Mouse (Mus musculus) stomach, embryonic 16.5 days (tissue): ENCODE data around the gene Trmt13. TPM values are rescaled to one million over a fixed set of nuclear protein-coding genes. Genes with fewer than 3 reads are reported as not detected.
"Not testable (repeated sequence)": the region's sequence is repeated elsewhere in the genome, so short reads cannot be mapped to it uniquely, and the experiment has no call there.

Source experiments
- ATAC-seq: fragments of 200-750 bp; cut with Nextera tagmentation; 2 replicates; pipeline ENCODE4 v1.8.0; 2017; ENCODE audit warnings: moderate number of reproducible peaks, moderate TSS enrichment; ENCODE audit not compliant: insufficient read depth, low FRiP score
- H3K27ac ChIP-seq: fragments of 300-500 bp; sonication (generic); 2 replicates; pipeline ENCODE4 v1.5.1; 2014; ENCODE audit warnings: low read length
- H3K27me3 ChIP-seq: fragments of 300-500 bp; sonication (generic); 2 replicates; pipeline ENCODE4 v1.6.1; 2014; ENCODE audit warnings: low read length, control low read depth, mixed read lengths; ENCODE audit not compliant: control insufficient read depth, insufficient read depth
- H3K36me3 ChIP-seq: fragments of 300-500 bp; sonication (generic); 2 replicates; pipeline ENCODE4 v1.6.1; 2014; ENCODE audit warnings: low read length; ENCODE audit not compliant: control insufficient read depth, insufficient read depth
- H3K4me1 ChIP-seq: fragments of 300-500 bp; sonication (generic); 2 replicates; pipeline ENCODE4 v1.6.1; 2014; ENCODE audit warnings: low read length, control low read depth, mixed read lengths; ENCODE audit not compliant: control insufficient read depth, insufficient read depth
- H3K4me2 ChIP-seq: fragments of 300-500 bp; sonication (generic); 2 replicates; pipeline ENCODE4 v1.6.1; 2014; ENCODE audit warnings: low read depth, low read length, mixed read lengths
- H3K4me3 ChIP-seq: fragments of 300-500 bp; sonication (generic); replicated peaks from 2 replicates; pipeline ENCODE4 v1.5.1; 2014; ENCODE audit warnings: mild to moderate bottlenecking, low read length
- H3K9ac ChIP-seq: fragments of 300-500 bp; sonication (generic); 2 replicates; pipeline ENCODE4 v1.6.1; 2014; ENCODE audit warnings: low read length
- H3K9me3 ChIP-seq: fragments of 300-500 bp; sonication (generic); replicated peaks from 2 replicates; pipeline ENCODE4 v1.6.1; 2016; ENCODE audit warnings: low read length, control low read depth; ENCODE audit not compliant: control insufficient read depth
- WGBS: fragments of 180-500 bp; shearing (Covaris S2); extraction: QIAGEN DNeasy Blood & Tissue Kit; methylation state at CpG from one replicate; pipeline ENCODE4 v1.1.7; 2014; 5-methylcytosine and 5-hydroxymethylcytosine counted together
- polyA plus RNA-seq: library from polyadenylated mRNA; unstranded; fragments of >200 nt; fragmentation: Nextera tagmentation; extraction: Ambion mirVana; gene quantifications from 2 replicates; pipeline ENCODE4 v1.2.1, GENCODE M21; 2015

Trmt13 gene
- polyA plus RNA-seq: 25.7 and 25.9 TPM in 2 replicates

- Histone ChIP-seq H3K4me2 (0 out of 2 replicates have a peak within 1 kb of the TSS, but pooled peaks have one; percentile 1), H3K27ac (peak within 1 kb of the TSS; percentile 52; the same call in 1 of the 2 replicates)
- ATAC-seq: peak; percentile 77; the same call in 1 of the 2 replicates
Observed at GRCm38 (mm10) chr3:116614295-116614892, at the start of gene Trmt13. Gene Trmt13, minus strand, starts transcription at chr3:116614587.

GRCm38 (mm10) chr3:116662463-116662863, 48.1 kb upstream of the Trmt13 start, which contains the start of gene Mfsd14a:
Gene Mfsd14a, minus strand, starts transcription at chr3:116662677.
- Histone ChIP-seq H3K9me3 (no peaks in the 10 kb centered on the region), H3K36me3 (no peaks in the 10 kb centered on the region), H3K9ac (peak within 1 kb of the TSS; percentile 92), H3K4me2 (peak within 1 kb of the TSS; percentile 81), H3K27ac (peak within 1 kb of the TSS; percentile 91), H3K27me3 (no peaks in the 10 kb centered on the region), H3K4me3 (peak within 1 kb of the TSS; percentile 82), H3K4me1 (peaks cover 19% of the 10 kb centered on the region; the same call in 1 of the 2 replicates)
- ATAC-seq: peak; percentile 100
- WGBS: under 1% methylated on average over 38 of the region's 39 CpGs

More at GRCm38 (mm10) chr3:116614295-116614892, at the start of gene Trmt13:
- Histone ChIP-seq H3K4me3 (no peak within 1 kb of the TSS), H3K36me3 (peaks cover 4% of the 10 kb centered on the region; the same call in 1 of the 2 replicates), H3K27me3 (no peaks in the 10 kb centered on the region), H3K4me1 (peaks cover 7% of the 10 kb centered on the region; the same call in 1 of the 2 replicates), H3K9ac (no peak within 1 kb of the TSS; the same call in 1 of the 2 replicates), H3K9me3 (no peaks in the 10 kb centered on the region)
- WGBS: 54% methylated on average over 10 of the region's 10 CpGs

GRCm38 (mm10) chr3:116661870-116662414, 47.6 kb upstream of the Trmt13 start:
- Histone ChIP-seq H3K4me1 (peaks cover 19% of the 10 kb centered on the region), H3K4me3 (peak overlapping the region; percentile 82), H3K9me3 (no peaks in the 10 kb centered on the region), H3K36me3 (no peaks in the 10 kb centered on the region), H3K27ac (peak overlapping the region; percentile 91), H3K4me2 (peak overlapping the region; percentile 81), H3K27me3 (no peaks in the 10 kb centered on the region), H3K9ac (peak overlapping the region; percentile 92)
- WGBS: under 1% methylated on average over 64 of the region's 68 CpGs
- ATAC-seq: peak; percentile 83

GRCm38 (mm10) chr3:116661288-116661869, 47.0 kb upstream of the Trmt13 start:
- Histone ChIP-seq H3K27ac (peak overlapping the region; percentile 91), H3K36me3 (no peaks in the 10 kb centered on the region), H3K4me1 (peaks cover 19% of the 10 kb centered on the region), H3K4me2 (peak overlapping the region; percentile 81), H3K4me3 (peak overlapping the region; percentile 82), H3K27me3 (no peaks in the 10 kb centered on the region), H3K9ac (peak overlapping the region; percentile 92), H3K9me3 (no peaks in the 10 kb centered on the region)
- WGBS: 3% methylated on average over 16 of the region's 16 CpGs
- no peak for ATAC-seq

GRCm38 (mm10) chr3:116659856-116660430, 45.6 kb upstream of the Trmt13 start:
- Histone ChIP-seq H3K9ac (no peak overlapping the region), H3K27me3 (no peaks in the 10 kb centered on the region), H3K4me3 (no peak overlapping the region), H3K27ac (no peak overlapping the region), H3K36me3 (no peaks in the 10 kb centered on the region), H3K9me3 (no peaks in the 10 kb centered on the region), H3K4me1 (peaks cover 19% of the 10 kb centered on the region), H3K4me2 (0 out of 2 replicates have a peak overlapping the region, but pooled peaks have one; percentile 81)
- WGBS: 81% methylated on average over 13 of the region's 13 CpGs
- no peak for ATAC-seq

GRCm38 (mm10) chr3:116658928-116659565, 44.7 kb upstream of the Trmt13 start:
- no peak overlapping the region for H3K9ac ChIP-seq
- H3K27ac ChIP-seq: no peak overlapping the region
- H3K4me1 ChIP-seq: peaks cover 19% of the 10 kb centered on the region
- no peak for ATAC-seq
- H3K4me2 ChIP-seq: no peak overlapping the region
- no peaks in the 10 kb centered on the region for H3K27me3 ChIP-seq
- H3K36me3 ChIP-seq: no peaks in the 10 kb centered on the region
- 75% methylated on average over 15 of the region's 15 CpGs for WGBS
- no peaks in the 10 kb centered on the region for H3K9me3 ChIP-seq
- H3K4me3 ChIP-seq: no peak overlapping the region

- Histone ChIP-seq H3K4me2 (no peak overlapping the region), H3K4me3 (no peak overlapping the region), H3K27me3 (no peaks in the 10 kb centered on the region), H3K4me1 (peaks cover 21% of the 10 kb centered on the region), H3K9ac (no peak overlapping the region), H3K36me3 (no peaks in the 10 kb centered on the region), H3K27ac (no peak overlapping the region), H3K9me3 (no peaks in the 10 kb centered on the region)
- 69% methylated on average over 7 of the region's 7 CpGs for WGBS
- no peak for ATAC-seq
Observed at GRCm38 (mm10) chr3:116656184-116656965, 42.0 kb upstream of the Trmt13 start.

- not testable (repeated sequence) for ATAC-seq
Observed at GRCm38 (mm10) chr3:116654051-116654450, 39.7 kb upstream of the Trmt13 start.

More at GRCm38 (mm10) chr3:116654051-116654450, 39.7 kb upstream of the Trmt13 start:
- not testable (repeated sequence) for H3K27me3 ChIP-seq, H3K9ac ChIP-seq, H3K9me3 ChIP-seq, H3K4me1 ChIP-seq, H3K27ac ChIP-seq, H3K4me3 ChIP-seq, H3K4me2 ChIP-seq, H3K36me3 ChIP-seq
- 92% methylated on average over 11 of the region's 11 CpGs for WGBS
